Mouse (Mus musculus) layer of hippocampus, adult 18-20 months (tissue): ENCODE measurements around the gene Mief1. TPM values are rescaled to one million over a fixed set of nuclear protein-coding genes. Genes with fewer than 3 reads are reported as not detected.

Experiments used
- DNase-seq, 2 experiments: peaks; one replicate each; pipeline ENCODE4 v3.0.0; 2022; ENCODE audit warnings: low spot score in 2 of 2
- long read RNA-seq: library from polyadenylated mRNA; stranded (forward); transcript quantifications from one replicate; pipeline ENCODE4 v2.0.0, GENCODE M21; 2021
- total RNA-seq, 2 experiments: library from RNA; stranded (reverse); gene quantifications; 2 replicates each; pipeline ENCODE4 v1.2.3; 2021

Gene Mief1
- total RNA-seq: 10 to 100 TPM; 32.7 to 33.9 TPM
- long read RNA-seq, full-length matches to known transcripts: 21 of 43 reads
- long read RNA-seq, partial matches to known transcripts: 6 of 43 reads
- long read RNA-seq, other reads (novel, unspliced or antisense): 16 of 43 reads

- peak; percentile 95 to 98 for DNase-seq
Observed at GRCm38 (mm10) chr15:80233733-80234509, at the start of gene Mief1. Mief1 (plus strand) TSS chr15:80234018.

- DNase-seq: no peak
Observed at GRCm38 (mm10) chr15:80188927-80189326, 44.9 kb upstream of the Mief1 start.

GRCm38 (mm10) chr15:80190075-80190474 lies 43.7 kb upstream of the Mief1 start:
- no peak for DNase-seq

- DNase-seq: no peak
Observed at GRCm38 (mm10) chr15:80191585-80192245, 42.1 kb upstream of the Mief1 start.

- DNase-seq: no peak
Observed at GRCm38 (mm10) chr15:80192246-80192585, 41.6 kb upstream of the Mief1 start.

- DNase-seq: no peak
Observed at GRCm38 (mm10) chr15:80192847-80193246, 41.0 kb upstream of the Mief1 start.

GRCm38 (mm10) chr15:80199556-80199955 lies 34.3 kb upstream of the Mief1 start:
- DNase-seq: no peak

GRCm38 (mm10) chr15:80202111-80202775 lies 31.6 kb upstream of the Mief1 start:
- peak; percentile 68 to 80 for DNase-seq

- DNase-seq: no peak
Observed at GRCm38 (mm10) chr15:80203406-80203805, 30.4 kb upstream of the Mief1 start.

GRCm38 (mm10) chr15:80206057-80206565 lies 27.7 kb upstream of the Mief1 start:
- DNase-seq: no peak

GRCm38 (mm10) chr15:80208446-80208845 lies 25.4 kb upstream of the Mief1 start:
- DNase-seq: no peak

GRCm38 (mm10) chr15:80213688-80214087 lies 20.1 kb upstream of the Mief1 start:
- DNase-seq: no peak

GRCm38 (mm10) chr15:80215716-80216479 lies 17.9 kb upstream of the Mief1 start:
- peak in 1 of 2 experiments; percentile 52 for DNase-seq

GRCm38 (mm10) chr15:80216480-80216820 lies 17.4 kb upstream of the Mief1 start:
- no peak for DNase-seq

GRCm38 (mm10) chr15:80217476-80217875 lies 16.3 kb upstream of the Mief1 start:
- no peak for DNase-seq

- no peak for DNase-seq
Observed at GRCm38 (mm10) chr15:80219211-80219610, 14.6 kb upstream of the Mief1 start.

GRCm38 (mm10) chr15:80219705-80220657 lies 13.8 kb upstream of the Mief1 start:
- DNase-seq: no peak

GRCm38 (mm10) chr15:80221031-80221430 lies 12.8 kb upstream of the Mief1 start:
- DNase-seq: no peak

GRCm38 (mm10) chr15:80223751-80224150 lies 10.1 kb upstream of the Mief1 start:
- no peak for DNase-seq

GRCm38 (mm10) chr15:80225208-80225607 lies 8.6 kb upstream of the Mief1 start:
- DNase-seq: peak in 1 of 2 experiments; percentile 51
